18 mouse cellular contexts compared by ENCODE assay signal in the genomic region with DNA sequence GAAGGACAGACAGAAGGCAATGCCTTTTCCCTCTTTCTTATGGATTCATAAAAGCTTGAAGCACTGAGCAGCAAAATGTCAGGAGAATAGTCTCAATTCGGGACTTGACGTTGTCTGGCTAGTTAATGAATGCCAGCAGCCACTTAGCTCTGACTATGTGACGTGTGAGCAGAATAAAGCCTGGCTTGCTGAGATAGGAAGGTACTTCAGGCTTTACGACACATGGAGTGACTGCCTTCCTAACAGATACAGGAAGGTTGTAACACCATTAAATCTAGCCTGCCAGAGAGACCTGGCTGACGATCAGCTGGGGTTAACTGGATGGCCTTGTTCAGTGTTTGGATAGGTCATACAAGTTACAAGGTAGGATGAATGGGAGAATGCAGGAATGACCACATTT.
"Had no signal": no experiment of that assay in that cellular context is flagged by ENCODE, and none has a peak within 500 bp of the region (broad histone marks: within the 10 kb centered on the region; RNA-seq: fewer than 3 reads in every experiment).

No protein-coding gene starts in this region.

- ATAC-seq: liver, postnatal 0 days; midbrain, embryonic 16.5 days had no signal

- H3K27ac ChIP-seq: liver, embryonic 13.5 days; liver, embryonic 15.5 days; macrophage; midbrain, embryonic 12.5 days; neural tube, embryonic 12.5 days had no signal

- DNase-seq: liver, embryonic 13.5 days; liver, postnatal 0 days; lung, adult 2 months; midbrain, embryonic 14.5 days; retina, postnatal 1 day; right cerebral cortex, adult 18-20 months; right cerebral cortex, postnatal 25 days; right cerebral cortex, postnatal 4 days; spleen, adult 18-20 months; thymus, adult 18-20 months; thymus, postnatal 14 days; thymus, postnatal 36 days had no signal

- H3K4me1 ChIP-seq: liver, embryonic 13.5 days; liver, embryonic 15.5 days; megakaryocyte, embryonic 14.5 days; midbrain, embryonic 12.5 days; neural tube, embryonic 12.5 days had no signal

- H3K9me3 ChIP-seq: liver, embryonic 13.5 days; liver, embryonic 15.5 days; megakaryocyte, embryonic 14.5 days; midbrain, embryonic 12.5 days; neural tube, embryonic 12.5 days had no signal

- H3K4me3 ChIP-seq: liver, embryonic 13.5 days; liver, embryonic 15.5 days; megakaryocyte, embryonic 14.5 days; midbrain, embryonic 12.5 days; neural tube, embryonic 12.5 days had no signal

- H3K9ac ChIP-seq: liver, embryonic 13.5 days; liver, embryonic 15.5 days; liver, postnatal 0 days; midbrain, embryonic 12.5 days; neural tube, embryonic 12.5 days had no signal

- H3K27me3 ChIP-seq: liver, embryonic 13.5 days; liver, embryonic 15.5 days; midbrain, embryonic 12.5 days; neural tube, embryonic 12.5 days had no signal

- H3K36me3 ChIP-seq: liver, embryonic 13.5 days; liver, embryonic 15.5 days; midbrain, embryonic 12.5 days; neural tube, embryonic 12.5 days had no signal

- H3K4me2 ChIP-seq: liver, embryonic 13.5 days; liver, embryonic 15.5 days; midbrain, embryonic 12.5 days; neural tube, embryonic 12.5 days had no signal
